Mouse (Mus musculus) ES-Bruce4 (cell line): ENCODE data around the gene N4bp2l2. TPM values are rescaled to one million over a fixed set of nuclear protein-coding genes. Genes with fewer than 3 reads are reported as not detected.

Source experiments
- H3K27ac ChIP-seq: 2 replicates; pipeline ENCODE4 v1.5.1; 2012; ENCODE audit warnings: low read length, inconsistent platforms; ENCODE audit not compliant: insufficient read depth
- H3K27me3 ChIP-seq: 2 replicates; pipeline ENCODE4 v1.6.1; 2012; ENCODE audit warnings: mild to moderate bottlenecking, low read length, inconsistent platforms; ENCODE audit not compliant: control insufficient read depth, poor library complexity, insufficient read depth, severe bottlenecking
- H3K36me3 ChIP-seq: 2 replicates; pipeline ENCODE4 v1.6.1; 2012; ENCODE audit warnings: inconsistent platforms, mild to moderate bottlenecking, low read length, moderate library complexity; ENCODE audit not compliant: control insufficient read depth, poor library complexity, insufficient read depth, severe bottlenecking
- H3K4me1 ChIP-seq: one replicate; pipeline ENCODE4 v1.8.1; 2011; ENCODE audit warnings: low read length; ENCODE audit not compliant: control insufficient read depth, insufficient read depth
- H3K4me3 ChIP-seq: 2 replicates; pipeline ENCODE4 v1.5.1; 2011; ENCODE audit warnings: low read depth, mild to moderate bottlenecking, low read length
- H3K9ac ChIP-seq: 2 replicates; pipeline ENCODE4 v1.6.1; 2012; ENCODE audit warnings: low read depth, mild to moderate bottlenecking, inconsistent platforms; ENCODE audit not compliant: poor library complexity, severe bottlenecking
- H3K9me3 ChIP-seq: replicated peaks from 2 replicates; pipeline ENCODE4 v1.6.1; 2012; ENCODE audit warnings: mild to moderate bottlenecking, low read length, inconsistent platforms; ENCODE audit not compliant: control insufficient read depth, poor library complexity, insufficient read depth, severe bottlenecking
- CTCF ChIP-seq: IDR thresholded peaks from one replicate; pipeline ENCODE4 v1.8.1; 2011; ENCODE audit warnings: low read depth, low read length
- EP300 ChIP-seq: IDR thresholded peaks from 2 replicates; pipeline ENCODE4 v1.6.1; 2011; ENCODE audit warnings: low read depth, low read length; ENCODE audit not compliant: insufficient read depth
- POLR2A ChIP-seq: IDR thresholded peaks from one replicate; pipeline ENCODE4 v1.8.1; 2011; ENCODE audit warnings: low read length; ENCODE audit not compliant: insufficient read depth
- polyA plus RNA-seq: library from polyadenylated mRNA; stranded (reverse); fragments of >200 nt; gene quantifications from 2 replicates; pipeline ENCODE4 v1.2.4, GENCODE M21; 2011; ENCODE audit warnings: low read depth; ENCODE audit not compliant: missing spikeins, insufficient read depth, insufficient read length

N4bp2l2 gene
- polyA plus RNA-seq, 1 experiment = 179 TPM

DNA sequence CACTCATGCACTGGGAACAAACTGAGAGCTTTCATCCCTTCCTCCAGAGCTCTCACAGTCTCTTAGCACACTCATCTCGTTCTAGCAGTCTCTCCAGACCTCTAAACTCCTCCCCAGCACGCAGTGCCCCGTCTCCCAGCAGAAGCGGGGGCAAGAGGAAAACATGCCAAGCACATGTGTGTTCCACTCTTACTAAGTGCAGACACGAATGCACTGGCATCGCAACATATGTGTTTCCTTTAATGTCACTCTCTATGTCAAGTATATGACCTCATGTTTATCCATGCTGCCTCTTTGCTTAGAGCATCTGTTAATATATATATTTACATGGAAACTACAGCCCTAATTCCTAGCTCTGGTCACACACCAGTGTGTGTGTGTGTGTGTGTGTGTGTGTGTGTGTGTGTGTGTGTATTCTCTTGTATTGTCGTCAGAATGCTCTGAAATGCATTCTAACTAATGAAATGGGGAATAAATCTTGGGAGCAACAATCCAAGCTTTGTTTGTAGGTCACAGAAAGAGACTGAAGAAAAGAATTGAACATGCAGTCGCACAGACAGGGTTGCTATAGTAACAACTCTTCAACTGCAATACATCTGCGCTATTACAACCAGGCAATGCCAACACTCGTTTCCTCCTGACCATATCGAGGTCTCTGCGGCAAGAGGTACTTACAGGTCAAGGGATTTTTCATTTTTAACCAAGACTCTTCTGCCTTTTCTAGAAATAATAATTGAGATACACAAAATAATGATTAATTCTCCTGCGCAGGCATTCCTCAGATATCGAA lies 64.3 kb downstream of the N4bp2l2 start:
- TF ChIP-seq CTCF (no peak), EP300 (no peak), POLR2A (no peak)
- no peak overlapping the region for H3K9ac ChIP-seq
- no peaks in the 10 kb centered on the region for H3K9me3 ChIP-seq
- no peak overlapping the region for H3K4me3 ChIP-seq
- H3K27me3 ChIP-seq = no peaks in the 10 kb centered on the region
- no peak overlapping the region for H3K27ac ChIP-seq
- no peaks in the 10 kb centered on the region for H3K4me1 ChIP-seq
- no peaks in the 10 kb centered on the region for H3K36me3 ChIP-seq

DNA sequence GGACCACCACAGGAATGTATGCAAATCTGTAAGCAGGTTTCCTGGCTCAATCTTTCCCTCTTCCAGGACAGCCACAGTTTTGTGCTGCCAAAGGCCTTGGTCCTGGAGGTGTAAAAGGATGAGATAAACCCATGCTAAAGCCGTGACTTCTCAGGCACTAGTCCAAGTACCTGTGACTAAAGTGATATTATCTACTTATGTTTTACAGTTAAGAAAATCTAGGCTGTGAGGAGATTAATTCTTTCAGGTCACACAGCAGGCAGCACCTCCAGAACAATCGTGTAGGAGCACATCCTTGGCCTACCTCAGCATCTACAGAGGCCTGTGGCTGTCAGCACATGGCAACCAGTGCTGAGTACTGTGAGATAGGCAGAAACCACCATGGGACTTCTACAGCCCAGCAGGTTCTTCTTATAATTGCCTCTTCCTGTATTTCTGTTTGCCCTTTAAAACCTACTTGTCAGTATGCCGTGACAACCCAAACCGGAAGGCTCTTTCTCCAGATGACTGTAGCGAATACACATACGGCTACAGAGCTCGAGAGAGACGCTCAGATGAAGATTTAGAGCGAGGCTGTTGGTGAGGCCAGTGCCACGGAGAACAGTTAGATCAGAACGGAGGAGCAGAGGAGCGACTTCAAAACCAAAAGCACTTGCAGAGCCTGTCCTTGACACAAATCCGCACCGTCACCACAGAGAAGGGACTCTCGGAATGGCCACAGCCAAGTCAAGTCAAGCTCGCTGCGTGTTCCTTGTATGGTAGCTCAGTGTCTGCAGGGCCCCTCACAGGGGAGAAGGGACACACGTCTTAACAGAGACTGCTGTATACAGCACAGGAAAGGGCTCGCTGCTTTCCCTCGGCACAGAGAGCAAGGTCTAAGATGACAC lies 65.2 kb downstream of the N4bp2l2 start:
- no peaks in the 10 kb centered on the region for H3K9me3 ChIP-seq
- no peak overlapping the region for H3K4me3 ChIP-seq
- no peaks in the 10 kb centered on the region for H3K27me3 ChIP-seq
- no peaks in the 10 kb centered on the region for H3K4me1 ChIP-seq
- H3K27ac ChIP-seq = no peak overlapping the region
- no peak for TF ChIP-seq EP300
- no peaks in the 10 kb centered on the region for H3K36me3 ChIP-seq
- no peak overlapping the region for H3K9ac ChIP-seq

DNA sequence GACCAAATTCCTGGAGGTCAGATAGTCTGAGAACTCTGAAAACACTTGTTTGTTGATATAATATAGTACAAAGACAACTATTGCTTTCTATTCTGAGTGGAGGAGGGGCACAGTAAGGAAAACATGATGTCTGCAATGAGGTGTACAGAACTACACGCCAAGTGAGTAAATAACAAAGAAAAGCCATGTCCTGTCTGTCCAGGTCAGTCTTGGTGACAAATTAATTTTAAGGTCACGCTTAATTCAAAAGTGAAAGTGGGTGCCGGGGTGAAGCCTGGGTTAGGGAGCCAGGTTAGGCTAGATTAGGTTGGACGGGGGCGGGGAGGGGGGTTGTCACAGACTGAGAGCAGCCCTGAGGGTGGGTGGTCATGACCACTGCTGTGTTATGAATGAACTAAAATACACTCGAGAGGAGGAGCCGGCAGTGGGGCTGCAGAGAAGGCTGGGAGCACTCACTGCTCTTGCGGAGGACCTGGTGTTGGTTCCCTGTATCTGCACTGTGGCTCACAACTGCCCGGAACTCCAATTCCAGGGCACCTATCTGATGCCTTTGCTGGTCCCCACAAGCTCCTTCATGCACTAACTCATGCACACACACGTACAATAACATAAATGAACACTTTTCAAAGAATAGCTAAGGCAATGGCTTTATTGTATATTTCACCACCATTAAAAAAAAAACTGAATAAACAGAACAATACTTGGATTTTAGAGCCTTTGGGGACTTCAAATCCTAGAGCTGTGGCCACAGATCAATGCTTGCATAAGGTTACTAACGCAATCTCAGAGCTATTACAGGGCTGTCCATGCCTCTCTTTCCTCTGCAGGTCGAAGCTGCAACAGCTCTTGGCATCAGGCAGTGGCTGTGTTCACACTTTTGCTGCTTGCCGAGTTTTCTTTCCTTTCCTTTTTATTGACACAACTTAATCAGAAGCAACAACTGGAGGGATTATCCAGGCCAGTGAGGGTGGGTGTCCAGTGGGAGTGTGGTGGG lies 66.4 kb downstream of the N4bp2l2 start:
- Histone ChIP-seq H3K9ac (no peak overlapping the region), H3K27me3 (no peaks in the 10 kb centered on the region), H3K9me3 (no peaks in the 10 kb centered on the region), H3K36me3 (no peaks in the 10 kb centered on the region), H3K27ac (no peak overlapping the region; the same call in 1 of the 2 replicates), H3K4me3 (no peak overlapping the region), H3K4me1 (peaks cover 2% of the 10 kb centered on the region)
- TF ChIP-seq POLR2A = no peak
- no peak for TF ChIP-seq CTCF
- TF ChIP-seq EP300 = no peak

DNA sequence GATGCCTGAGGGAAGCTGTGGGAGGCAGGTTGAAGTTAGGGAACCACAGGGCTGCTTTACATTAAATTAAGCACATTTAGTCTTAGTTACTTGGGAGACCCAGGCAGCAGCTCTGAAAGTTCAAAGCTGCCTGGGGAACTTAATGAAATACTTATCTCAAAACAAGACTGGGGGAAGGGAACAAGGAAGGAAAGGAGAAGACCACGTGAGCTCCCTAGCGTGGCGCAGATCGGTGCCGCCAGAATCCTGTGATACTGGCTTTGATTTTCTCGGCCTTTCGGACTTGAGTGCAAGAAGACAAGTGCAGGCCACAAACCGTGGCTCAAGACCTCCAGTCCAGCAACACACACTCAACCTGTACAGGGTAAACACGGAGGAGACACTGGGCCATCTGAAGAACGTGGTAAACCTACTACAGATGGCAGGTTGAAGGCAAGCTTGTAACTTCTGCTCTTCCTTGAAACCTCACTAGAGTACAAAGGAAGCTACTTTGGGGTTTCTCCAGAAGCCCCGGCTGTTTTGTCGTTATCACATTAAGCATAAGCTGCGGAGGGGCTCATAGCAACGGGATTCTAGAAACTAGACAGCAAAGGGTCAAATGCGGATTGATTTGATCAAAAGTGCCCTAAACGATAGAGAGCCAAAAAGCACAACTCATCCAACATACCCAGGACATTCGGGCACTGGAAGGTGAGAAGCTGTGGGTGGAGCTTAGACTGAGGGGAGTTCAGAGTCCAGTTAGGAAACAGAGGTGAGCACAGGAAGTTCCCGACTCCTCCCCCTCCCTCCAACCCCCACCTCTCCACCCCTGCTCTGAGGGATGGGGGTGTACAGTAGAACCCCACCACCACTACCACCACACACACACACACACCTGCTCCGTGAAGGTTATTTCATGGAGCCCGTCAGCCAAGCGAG lies 67.5 kb downstream of the N4bp2l2 start:
- TF ChIP-seq POLR2A = no peak
- Histone ChIP-seq H3K27me3 (no peaks in the 10 kb centered on the region), H3K4me1 (peaks cover 2% of the 10 kb centered on the region), H3K27ac (no peak overlapping the region), H3K9ac (no peak overlapping the region), H3K4me3 (no peak overlapping the region), H3K36me3 (no peaks in the 10 kb centered on the region), H3K9me3 (no peaks in the 10 kb centered on the region)

DNA sequence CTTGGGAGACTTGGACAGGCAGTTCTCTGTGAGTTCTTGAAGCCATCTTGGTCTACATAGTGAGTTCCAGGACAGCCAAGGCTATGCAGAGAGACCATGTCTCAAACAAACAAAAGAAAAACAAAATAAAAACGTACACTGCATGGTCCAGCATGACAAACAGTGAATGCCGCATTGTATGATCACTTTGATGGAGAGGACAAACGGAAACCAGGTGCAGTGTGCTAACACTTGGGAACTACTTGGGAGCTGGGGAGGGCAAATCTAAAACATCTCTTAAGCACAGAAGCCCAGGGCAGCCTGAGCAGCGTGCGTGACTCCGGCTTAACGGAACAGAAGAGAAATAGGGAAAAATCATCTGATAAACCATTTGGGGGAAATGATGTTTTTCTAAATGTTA lies 68.9 kb downstream of the N4bp2l2 start, which contains the start of gene N4bp2l1:
TSS of gene N4bp2l1 (minus strand) at position 101 of the 400 bp plus-strand sequence.
- no peak within 1 kb of the TSS for H3K27ac ChIP-seq
- no peak within 1 kb of the TSS for H3K4me3 ChIP-seq
- H3K27me3 ChIP-seq = no peaks in the 10 kb centered on the region
- H3K9me3 ChIP-seq = no peaks in the 10 kb centered on the region
- H3K9ac ChIP-seq = no peak within 1 kb of the TSS
- peaks cover 2% of the 10 kb centered on the region for H3K4me1 ChIP-seq
- H3K36me3 ChIP-seq = no peaks in the 10 kb centered on the region
- no peak for TF ChIP-seq POLR2A
- TF ChIP-seq EP300 = no peak
